Mouse (Mus musculus): ENCODE measurements around the gene Slc25a3. TPM values are rescaled to one million over a fixed set of nuclear protein-coding genes. Genes with fewer than 3 reads are reported as not detected.

The Slc25a3 gene
- total and polyA plus RNA-seq, 3 experiments = 368 to 868 (median 497) TPM

DNA sequence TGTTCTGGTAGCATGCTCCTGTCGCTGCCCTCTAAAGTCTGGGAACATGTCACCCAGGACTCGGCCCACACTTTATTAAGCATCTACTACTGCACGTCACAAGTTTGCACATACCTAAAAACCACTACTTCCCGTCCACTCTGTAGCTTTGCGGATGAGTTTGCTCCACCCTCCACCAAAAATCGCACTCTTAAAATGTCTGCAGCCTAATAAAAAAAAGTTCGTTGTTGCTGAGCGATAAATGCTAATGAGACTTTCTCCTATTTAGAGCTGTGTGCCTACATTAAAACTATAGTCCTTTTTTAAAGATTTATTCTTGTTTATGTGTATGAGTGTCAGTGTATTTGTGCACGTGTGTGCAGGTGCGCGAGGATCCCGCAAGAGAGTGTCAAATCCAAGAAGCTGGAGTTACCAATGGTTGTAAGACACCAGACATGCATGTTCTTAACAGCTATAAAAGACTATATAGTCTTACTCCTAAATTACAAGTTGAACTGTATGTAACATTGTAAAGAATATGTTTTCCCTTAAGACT is 40.4 kb downstream of the Slc25a3 start:
- Histone ChIP-seq H3K27me3 (ENCODE audit: control insufficient read depth in 1 of 2, insufficient read depth in 2 of 2, low read length in 2 of 2) (no peaks in the 10 kb centered on the region), H3K9ac (ENCODE audit: control insufficient read depth, low read depth, low read length, poor library complexity, severe bottlenecking) (peak overlapping the region; percentile 70), H3K79me2 (ENCODE audit: control insufficient read depth, insufficient read depth, low read length, poor library complexity) (peaks cover 4% of the 10 kb centered on the region), H3K9me3 (replicated peaks; ENCODE audit: insufficient read depth, low read length) (no peaks in the 10 kb centered on the region), H3K36me3 (ENCODE audit: control insufficient read depth in 1 of 2, insufficient read depth in 2 of 2, low read length in 2 of 2) (peaks cover 1 to 3% of the 10 kb centered on the region in 2 experiments; a peak in 2 of 4 replicates), H3K4me1 (ENCODE audit: control insufficient read depth in 1 of 2, insufficient read depth in 2 of 2, low read length in 2 of 2) (peaks cover 3 to 4% of the 10 kb centered on the region in 2 experiments; a peak in 1 of 4 replicates), H3K27ac (ENCODE audit: control insufficient read depth, low read depth, low read length) (no peak overlapping the region), H3K4me3 (ENCODE audit: control insufficient read depth in 1 of 2, insufficient read depth in 1 of 2, low read depth in 2 of 2, low read length in 2 of 2) (peak overlapping the region; percentile 63 to 89)
- DNase-seq (ENCODE audit: low read depth, low spot score) = peak; percentile 78
- TF ChIP-seq MYC (IDR thresholded peaks at IDR 0.05; ENCODE audit: low read depth, low read length) = 0 out of 2 replicates have a peak, but pooled peaks have one; percentile 45
- no peak for TF ChIP-seq ZC3H11A (IDR thresholded peaks at IDR 0.05; ENCODE audit: low read depth, low read length)
- peak; percentile 80 for TF ChIP-seq MXI1 (IDR thresholded peaks at IDR 0.05; ENCODE audit: low read depth, low read length)
- TF ChIP-seq ETS1 (IDR thresholded peaks at IDR 0.05; ENCODE audit: low read depth, low read length) = no peak
- peak; percentile 38 for TF ChIP-seq SIN3A (IDR thresholded peaks at IDR 0.05; ENCODE audit: low read length)
- no peak for TF ChIP-seq CHD1 (IDR thresholded peaks at IDR 0.05; ENCODE audit: low read depth, low read length)
- peak; percentile 27; the same call in 1 of the 2 replicates for TF ChIP-seq TBP (IDR thresholded peaks at IDR 0.05; ENCODE audit: low read depth, low read length)
- TF ChIP-seq ZNF384 (IDR thresholded peaks at IDR 0.05; ENCODE audit: low read depth, low read length) = peak; percentile 74
- TF ChIP-seq MAX (IDR thresholded peaks at IDR 0.05; ENCODE audit: low read length) = peak; percentile 69

DNA sequence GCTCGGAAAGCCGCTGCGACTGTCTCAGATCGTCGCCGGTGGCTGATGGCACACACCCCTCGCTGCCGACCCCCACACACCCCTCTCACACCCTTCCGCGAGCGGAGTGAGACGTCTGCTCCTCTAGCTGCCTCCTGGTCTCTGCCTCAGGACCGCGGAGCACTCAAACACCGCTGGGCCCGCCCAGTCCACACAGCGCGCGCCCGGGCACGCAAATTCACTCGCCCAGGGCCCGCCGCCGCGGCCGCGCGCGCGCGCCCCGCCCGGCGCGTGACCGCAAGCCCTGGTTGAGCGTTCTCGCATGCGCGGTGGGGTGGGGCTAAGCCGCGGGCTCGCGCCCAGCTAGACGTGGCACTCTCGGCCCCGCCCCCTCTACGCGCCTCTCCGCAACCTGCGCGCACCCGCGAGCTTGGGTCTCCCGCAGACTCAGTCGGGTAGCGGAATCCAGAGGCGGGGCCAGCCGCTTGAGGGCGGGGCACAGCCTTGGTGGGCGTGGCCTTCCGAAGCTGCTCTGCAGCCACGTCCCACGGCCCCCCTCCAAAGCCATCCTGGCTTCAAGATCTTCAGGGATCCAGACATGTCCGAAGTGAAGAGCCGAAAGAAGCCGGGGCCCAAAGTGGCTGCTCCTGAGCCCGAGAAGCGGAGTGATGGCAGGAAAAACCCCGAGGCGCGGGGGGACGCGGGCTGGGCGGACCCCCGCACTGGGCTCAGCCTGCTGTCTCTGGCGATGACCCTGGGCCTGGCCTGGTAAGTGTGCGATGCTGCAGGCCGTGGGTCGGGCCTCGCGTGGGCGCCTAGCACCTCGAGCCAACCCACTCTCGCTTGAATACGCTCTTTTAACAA is 41.1 kb downstream of the Slc25a3 start, which contains the start of the genes Apaf1 and Ikbip:
Gene Apaf1, minus strand, starts transcription at position 221 of the 843 bp plus-strand sequence.
Gene Ikbip, plus strand, starts transcription at position 391 of the 843 bp plus-strand sequence.
- H3K36me3 ChIP-seq (ENCODE audit: control insufficient read depth in 1 of 2, insufficient read depth in 2 of 2, low read length in 2 of 2) = peaks cover 1 to 3% of the 10 kb centered on the region in 2 experiments; a peak in 2 of 4 replicates
- H3K27ac ChIP-seq (ENCODE audit: control insufficient read depth, low read depth, low read length) = peak within 1 kb of the TSS; percentile 74
- peaks cover 3 to 4% of the 10 kb centered on the region in 2 experiments; a peak in 1 of 4 replicates for H3K4me1 ChIP-seq (ENCODE audit: control insufficient read depth in 1 of 2, insufficient read depth in 2 of 2, low read length in 2 of 2)
- H3K9ac ChIP-seq (ENCODE audit: control insufficient read depth, low read depth, low read length, poor library complexity, severe bottlenecking) = peak within 1 kb of the TSS; percentile 78
- peak; percentile 98 for DNase-seq (ENCODE audit: low read depth, low spot score)
- H3K4me3 ChIP-seq (ENCODE audit: control insufficient read depth in 1 of 2, insufficient read depth in 1 of 2, low read depth in 2 of 2, low read length in 2 of 2) = peak within 1 kb of the TSS; percentile 77 to 99
- no peaks in the 10 kb centered on the region for H3K9me3 ChIP-seq (replicated peaks; ENCODE audit: insufficient read depth, low read length)
- H3K27me3 ChIP-seq (ENCODE audit: control insufficient read depth in 1 of 2, insufficient read depth in 2 of 2, low read length in 2 of 2) = no peaks in the 10 kb centered on the region
- peak; percentile 73 for TF ChIP-seq NELFE (IDR thresholded peaks at IDR 0.05; ENCODE audit: low read depth, low read length)
- peak; percentile 78 for TF ChIP-seq NRF1 (IDR thresholded peaks at IDR 0.05; ENCODE audit: insufficient read depth, low read depth, low read length, poor library complexity, severe bottlenecking)
- peak; percentile 52; the same call in 1 of the 2 replicates for TF ChIP-seq POLR2AphosphoS2 (IDR thresholded peaks at IDR 0.05; ENCODE audit: low read length)
- peak; percentile 53 for TF ChIP-seq USF1 (IDR thresholded peaks at IDR 0.05; ENCODE audit: low read depth, low read length)
- no peak for TF ChIP-seq CTCF (IDR thresholded peaks at IDR 0.05 in 2 of 3, conservative IDR thresholded peaks at IDR 0.05 in 1 of 3; ENCODE audit: control insufficient read depth in 1 of 3, insufficient read depth in 1 of 3, low read depth in 2 of 3, low read length in 3 of 3, poor library complexity in 1 of 3, severe bottlenecking in 1 of 3)
- TF ChIP-seq POLR2A (IDR thresholded peaks at IDR 0.05; ENCODE audit: control insufficient read depth in 1 of 2, insufficient read depth in 1 of 2, low read depth in 1 of 2, low read length in 2 of 2, poor library complexity in 1 of 2) = peak; percentile 64 to 79; a peak in 3 of 4 replicates
- H3K79me2 ChIP-seq (ENCODE audit: control insufficient read depth, insufficient read depth, low read length, poor library complexity) = peaks cover 4% of the 10 kb centered on the region

Data from MEL (cell line).